Mouse (Mus musculus) adrenal gland (tissue): ENCODE results near the gene Tshr.
"Not testable (repeated sequence)": the region's sequence is repeated elsewhere in the genome, so short reads cannot be mapped to it uniquely, and the experiment has no call there.

Experiments used
- intact Hi-C: fragments of 180-260 bp; cut with DNase I; formaldehyde crosslinking; loops from one replicate; pipeline ENCODE4 v1.15.1; 2025
- long read RNA-seq, 2 experiments: library from polyadenylated mRNA; unstranded; transcript quantifications; one replicate each; pipeline ENCODE4 v2.0.0; 2020; ENCODE audit warnings: borderline replicate concordance in 1 of 2; ENCODE audit not compliant: insufficient replicate concordance in 1 of 2

Tshr gene
- long read RNA-seq, experiment 1: 0 reads
- long read RNA-seq, experiment 2: 0 reads

DNA sequence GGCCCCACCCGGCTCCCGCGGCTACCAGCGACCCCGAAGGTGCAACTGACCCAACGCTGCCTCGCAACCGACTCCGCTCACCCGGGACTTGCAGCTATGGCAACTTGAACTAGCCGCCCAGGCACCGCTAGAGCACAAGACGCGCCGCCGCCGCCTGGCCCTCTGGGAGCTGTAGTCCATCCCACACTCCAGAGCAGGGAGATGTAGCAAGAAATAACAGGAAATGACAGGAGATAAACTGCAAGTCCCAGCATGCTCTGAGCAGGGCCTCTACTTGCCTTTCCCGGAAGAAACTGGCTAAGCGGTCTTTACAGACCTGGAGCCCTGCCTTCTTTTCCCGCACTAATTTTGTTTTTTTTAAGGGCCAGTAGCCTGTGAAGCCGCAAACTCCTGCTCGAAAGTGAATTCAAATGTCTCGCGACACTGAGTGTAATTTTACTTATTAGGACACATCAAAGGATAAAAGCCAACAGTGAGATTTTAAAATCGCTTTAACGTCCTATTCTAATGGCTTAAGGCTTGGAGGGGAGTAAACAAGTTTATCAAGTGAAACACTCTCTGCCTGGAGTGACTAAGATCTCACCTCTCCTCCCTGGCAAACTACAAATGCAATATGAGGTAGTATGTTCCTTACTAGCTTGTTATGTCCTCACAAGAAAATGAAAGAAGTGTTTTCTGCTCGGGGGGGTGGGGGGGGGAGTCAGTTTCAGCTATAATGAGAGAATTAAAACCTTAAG lies at the start of gene Tshr, which contains the start of gene Cep128:
Gene Tshr, plus strand, starts transcription at position 283 of the 737 bp plus-strand sequence.
Gene Cep128, minus strand, starts transcription at position 129 of the 737 bp plus-strand sequence.
- intact Hi-C loops: no loop called here

DNA sequence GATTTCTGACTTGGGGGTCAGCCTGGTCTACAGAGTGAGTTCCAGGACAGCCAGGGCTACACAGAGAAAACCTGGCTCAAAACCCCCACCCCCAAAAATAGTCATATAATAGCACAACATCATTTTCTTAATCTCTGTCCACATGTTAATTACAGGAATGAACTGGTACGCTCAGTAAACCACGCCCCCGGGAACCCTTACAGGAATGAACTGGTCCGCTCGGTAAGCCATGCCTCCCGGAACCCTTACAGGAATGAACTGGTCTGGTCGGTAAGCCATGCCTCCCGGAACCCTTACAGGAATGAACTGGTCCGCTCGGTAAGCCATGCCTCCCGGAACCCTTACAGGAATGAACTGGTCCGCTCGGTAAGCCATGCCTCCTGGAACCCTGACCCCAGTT lies 45.7 kb upstream of the Tshr start:
- intact Hi-C loops: not testable (repeated sequence)

DNA sequence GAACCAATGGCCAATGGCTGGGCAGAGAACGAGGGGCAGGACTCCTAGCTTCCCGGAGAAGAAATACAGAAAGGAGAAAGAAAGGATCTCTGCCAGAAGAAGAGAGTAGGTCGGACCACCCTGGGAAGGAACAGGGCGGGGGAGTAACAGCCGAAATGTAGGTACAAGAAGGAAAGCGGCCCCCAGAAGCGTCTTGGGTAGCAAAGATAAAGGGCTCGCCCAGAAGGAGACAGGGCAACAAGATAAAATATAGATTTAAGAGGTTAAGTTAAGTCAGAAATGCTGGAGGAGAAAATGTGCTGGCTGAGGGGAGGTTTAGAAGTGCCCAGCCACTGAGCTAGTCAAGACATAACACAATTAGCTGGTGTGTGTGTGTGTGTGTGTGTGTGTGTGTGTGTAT lies 30.6 kb upstream of the Tshr start:
- intact Hi-C loops: no loop called here

DNA sequence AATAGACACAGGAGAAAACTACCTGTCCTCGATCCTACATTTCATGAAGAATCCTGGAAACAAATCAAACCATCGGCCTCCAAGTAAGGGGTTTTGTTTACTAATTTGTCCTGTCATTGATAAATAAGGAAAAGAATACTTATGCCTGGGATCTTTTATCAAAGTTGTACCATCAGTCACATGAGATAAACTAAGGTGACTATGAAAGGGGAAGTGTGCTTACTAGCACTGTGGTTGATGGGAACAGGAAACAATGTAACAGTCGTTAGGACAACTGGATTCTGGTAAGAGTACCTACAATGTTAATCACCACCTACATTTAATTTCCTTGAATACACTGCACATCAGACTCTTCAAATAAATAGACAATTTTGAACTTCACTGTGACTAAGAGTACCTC lies 15.2 kb upstream of the Tshr start:
- intact Hi-C loops: no loop called here

DNA sequence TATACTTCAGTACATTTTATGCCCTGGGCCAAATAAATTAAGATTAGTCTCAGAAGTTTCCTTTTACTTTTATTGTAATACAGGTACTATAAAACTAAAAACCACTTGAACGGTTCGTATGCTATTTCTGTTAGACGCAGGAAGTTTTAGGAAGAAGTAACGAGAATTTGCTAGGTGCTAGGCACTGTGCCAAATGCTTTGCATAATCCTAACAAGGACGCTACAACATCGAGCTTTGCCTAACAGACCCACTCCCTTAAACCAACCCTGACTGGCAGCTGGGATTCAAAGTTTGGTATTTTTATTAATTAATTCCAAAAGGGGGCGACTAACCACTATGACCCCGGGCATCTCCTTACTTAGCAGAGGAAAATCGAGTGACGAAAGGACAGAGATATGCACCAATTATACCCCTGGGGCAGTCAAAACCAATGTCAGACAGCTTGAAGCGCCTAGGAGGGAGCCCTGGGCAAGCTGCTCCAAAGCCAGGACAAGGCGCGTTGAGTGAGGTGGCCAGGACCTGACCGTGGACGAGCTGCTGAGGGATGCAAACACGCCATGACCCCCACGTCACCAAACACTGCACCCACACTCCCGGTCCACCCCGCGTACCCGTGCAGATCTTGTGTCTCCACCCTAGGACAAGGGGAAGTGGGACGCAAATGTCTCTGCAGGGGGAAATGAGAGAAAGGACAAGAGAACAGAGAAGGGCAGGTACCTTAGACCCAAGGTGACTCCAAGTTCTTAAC lies 673 bp upstream of the Tshr start:
- intact Hi-C loops: no loop called here

DNA sequence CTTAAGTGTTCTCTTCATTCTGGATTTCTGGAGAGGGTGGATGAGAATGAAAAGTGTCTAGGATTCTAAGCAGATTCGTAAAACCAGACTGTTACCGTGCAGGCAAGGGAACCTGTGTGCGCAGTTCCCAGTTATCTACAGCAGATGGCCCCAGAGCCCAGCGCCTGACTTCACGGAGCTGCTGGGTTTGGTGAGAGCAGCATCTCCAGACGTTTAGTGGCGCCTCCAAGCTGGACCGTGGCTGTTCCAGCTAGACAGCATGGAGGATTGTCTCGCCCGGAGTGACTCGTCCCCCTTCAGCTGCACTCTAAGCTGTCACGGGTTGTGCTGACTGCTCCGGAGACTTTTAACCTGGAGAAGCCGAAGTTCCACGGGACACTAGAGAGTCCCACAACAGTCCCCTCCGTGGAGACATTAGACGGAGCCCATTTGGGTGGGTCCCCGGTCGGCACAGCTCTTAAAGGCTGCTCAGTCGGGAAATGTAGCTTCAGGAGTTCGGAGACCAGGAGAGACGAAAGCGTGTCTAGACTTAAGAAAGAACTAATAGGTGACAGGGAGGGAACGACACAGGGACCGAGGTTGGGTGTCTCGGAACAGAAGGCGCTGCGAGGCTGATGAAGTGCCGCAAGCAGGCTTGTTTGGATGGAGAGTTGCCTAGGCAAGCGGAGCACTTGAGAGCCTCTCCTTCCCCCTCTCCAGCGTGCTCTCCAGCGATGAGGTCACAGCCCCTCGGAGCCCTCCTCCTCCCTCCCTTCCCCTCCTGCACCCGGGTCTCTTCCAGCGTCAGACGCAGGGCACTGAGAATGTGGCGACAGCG lies 16.1 kb downstream of the Tshr start:
- intact Hi-C loops: no loop called here

DNA sequence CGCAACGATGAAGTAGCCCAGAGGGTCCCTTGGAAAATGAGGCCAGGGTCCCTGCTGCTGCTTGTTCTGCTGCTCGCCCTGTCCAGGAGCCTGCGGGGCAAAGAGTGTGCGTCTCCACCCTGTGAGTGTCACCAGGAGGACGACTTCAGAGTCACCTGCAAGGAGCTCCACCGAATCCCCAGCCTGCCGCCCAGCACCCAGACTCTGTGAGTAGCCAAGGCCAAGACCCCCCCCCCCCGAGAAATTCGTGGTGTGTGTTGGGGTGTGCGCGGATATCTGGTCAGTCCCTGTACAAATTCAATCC lies 16.6 kb downstream of the Tshr start:
- intact Hi-C loops: no loop called here

DNA sequence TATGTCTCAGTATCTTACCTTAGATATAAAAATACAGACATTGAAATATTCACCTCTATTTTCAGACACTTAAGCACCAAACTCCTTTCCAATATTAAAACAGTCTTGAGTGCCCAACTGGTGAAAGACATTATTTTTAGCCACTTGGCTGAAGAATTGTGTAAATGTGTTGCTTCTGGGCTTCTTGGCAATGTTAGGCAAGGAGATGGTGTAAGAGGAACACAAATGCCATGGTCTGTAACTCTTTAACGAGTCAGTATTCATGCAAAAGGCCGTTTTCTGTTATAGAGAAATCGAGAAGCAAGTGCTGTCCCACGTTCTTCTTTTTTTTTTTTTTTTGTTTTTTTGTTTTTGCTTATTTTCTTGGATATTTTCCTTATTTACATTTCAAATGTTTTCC lies 25.9 kb downstream of the Tshr start:
- intact Hi-C loops: no loop called here

DNA sequence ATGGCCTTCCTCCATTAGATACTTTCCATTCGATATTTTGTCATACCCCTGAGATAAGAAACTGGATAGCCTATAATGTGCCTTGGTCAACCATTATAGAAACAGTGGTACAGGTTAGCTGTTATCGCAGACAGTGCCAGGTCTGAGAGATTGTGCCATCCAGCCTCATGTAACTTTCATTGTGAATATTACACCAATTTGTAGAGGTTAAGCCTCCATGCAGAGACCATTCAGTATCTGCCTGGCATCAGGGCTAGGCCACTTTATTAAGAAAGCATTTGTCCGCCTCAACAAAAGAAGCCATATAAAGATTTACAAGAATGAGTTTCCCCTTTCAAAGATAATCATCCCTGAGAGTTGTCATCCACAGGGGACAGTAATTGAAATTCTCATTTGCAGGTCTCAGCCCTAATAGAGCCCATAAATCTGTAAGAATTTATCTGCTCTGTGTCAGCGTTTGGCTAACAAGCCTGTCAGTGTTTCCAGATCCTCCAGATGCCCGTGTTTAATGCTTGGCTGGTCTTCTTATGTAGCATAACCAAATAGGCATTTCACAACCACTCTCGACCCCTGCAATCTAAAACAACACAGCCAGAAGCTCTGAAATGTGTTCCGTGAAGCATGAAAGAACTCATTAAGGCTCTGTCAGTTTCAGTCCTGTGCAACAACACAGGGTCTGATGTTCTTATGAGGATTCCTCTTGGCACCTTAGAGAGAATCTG lies 28.3 kb downstream of the Tshr start:
- intact Hi-C loops: no loop called here

DNA sequence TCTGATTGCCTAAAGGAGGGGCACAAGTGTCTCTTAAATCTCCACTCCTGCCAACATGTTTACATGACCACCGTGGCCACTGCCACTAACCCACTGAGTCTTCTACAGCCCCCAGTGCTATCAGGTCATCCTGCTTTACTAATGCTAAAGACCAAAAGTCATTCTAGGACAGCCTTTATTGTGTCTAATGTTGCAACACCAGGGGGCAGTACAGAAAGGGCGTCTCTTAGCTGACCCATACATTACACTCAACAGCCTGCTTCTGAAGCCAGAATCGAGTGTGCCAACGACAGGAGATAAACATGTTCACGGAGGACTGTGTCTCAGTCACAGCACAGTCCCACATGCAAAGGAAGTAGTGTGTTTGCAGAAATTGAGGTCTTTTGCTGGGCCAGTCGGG lies 30.7 kb downstream of the Tshr start:
- intact Hi-C loops: no loop called here

DNA sequence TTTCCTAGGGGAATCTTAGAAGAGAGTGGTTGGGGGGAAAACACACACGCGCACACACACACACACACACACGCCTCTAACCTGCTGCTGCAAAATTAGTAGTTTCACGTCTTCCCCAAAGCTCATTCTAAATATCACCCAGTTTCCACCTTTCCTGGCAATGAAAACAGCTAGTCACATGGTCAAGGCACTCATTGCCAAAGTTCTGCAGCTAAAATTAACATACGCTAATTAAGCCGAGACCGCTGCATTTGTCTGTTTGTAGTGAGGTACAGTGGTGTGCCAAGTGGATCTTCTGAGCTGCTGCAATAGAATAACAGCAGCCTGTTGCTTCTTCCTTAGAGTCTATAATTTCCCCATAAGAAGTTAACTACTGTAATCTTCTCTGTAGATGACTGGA lies 32.5 kb downstream of the Tshr start:
- intact Hi-C loops: no loop called here

DNA sequence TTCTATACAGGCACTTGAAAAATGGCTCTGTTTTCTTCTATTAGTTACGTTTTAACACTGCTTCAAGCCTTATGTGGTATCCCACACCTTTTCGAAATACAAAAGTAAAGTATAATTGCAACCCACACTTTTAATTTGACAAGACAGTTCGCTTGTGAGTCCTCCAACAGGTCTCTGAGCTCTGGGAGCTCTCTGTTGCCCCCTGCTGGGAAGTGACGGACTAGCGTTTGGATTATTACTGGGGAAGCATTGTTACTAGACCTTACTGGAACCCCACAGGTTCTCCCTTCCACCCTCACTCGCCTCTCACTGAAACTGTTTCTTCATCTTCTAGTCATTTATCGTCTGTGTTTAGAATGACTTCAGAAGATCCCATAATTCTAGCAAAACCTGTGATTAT lies 34.4 kb downstream of the Tshr start:
- intact Hi-C loops: no loop called here

DNA sequence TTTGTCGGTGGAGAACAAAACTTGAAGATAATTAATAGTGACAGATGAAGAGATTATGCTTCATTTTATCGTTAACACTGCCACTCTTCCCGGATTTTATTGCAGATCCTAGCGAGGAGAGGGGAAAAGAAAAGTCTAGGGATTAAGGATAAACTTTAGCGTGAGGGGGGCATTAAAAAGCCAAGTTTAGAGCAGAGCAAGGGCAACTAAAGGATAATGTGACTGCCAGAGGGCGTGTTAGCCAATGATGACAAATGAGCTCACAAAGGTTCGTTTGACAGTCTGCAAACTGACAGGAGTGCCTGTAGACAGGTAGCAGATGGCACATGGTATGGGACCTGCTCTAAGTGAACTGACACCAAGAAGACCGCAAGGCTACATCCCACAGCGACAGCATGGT lies 36.9 kb downstream of the Tshr start:
- intact Hi-C loops: no loop called here

DNA sequence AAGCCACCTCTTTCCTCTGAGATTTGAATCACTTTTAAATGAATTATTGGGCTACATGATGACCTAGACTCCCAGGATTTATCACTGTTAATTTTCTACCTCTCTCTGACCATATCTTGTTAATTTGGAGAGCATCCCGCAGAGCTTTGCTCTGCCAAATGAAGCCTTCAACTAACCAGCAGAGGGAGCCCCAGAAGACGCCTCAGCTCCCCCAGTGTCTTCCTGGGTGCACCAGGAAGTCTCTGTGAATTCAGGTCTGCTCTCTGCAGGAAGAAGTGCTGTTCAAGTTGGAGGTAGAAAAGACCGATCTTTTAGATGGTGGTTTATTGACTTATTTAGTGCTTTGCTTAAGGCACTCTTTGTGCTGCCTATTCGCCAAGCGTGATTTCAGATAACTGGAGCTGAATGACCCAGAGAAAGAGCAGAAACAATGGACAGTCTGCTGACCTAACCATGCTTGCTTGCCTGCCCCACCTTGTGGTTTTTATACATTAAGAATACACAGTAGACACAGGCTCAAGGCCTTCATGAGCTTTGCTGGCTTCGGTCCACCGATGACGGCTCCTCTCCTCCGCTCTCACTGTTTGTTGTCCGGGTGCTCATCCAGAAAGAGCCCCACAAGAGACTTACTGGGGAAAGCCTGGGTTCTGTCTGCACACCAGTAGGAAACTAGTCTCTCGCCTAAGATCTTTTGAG lies 38.9 kb downstream of the Tshr start:
- intact Hi-C loops: no loop called here

DNA sequence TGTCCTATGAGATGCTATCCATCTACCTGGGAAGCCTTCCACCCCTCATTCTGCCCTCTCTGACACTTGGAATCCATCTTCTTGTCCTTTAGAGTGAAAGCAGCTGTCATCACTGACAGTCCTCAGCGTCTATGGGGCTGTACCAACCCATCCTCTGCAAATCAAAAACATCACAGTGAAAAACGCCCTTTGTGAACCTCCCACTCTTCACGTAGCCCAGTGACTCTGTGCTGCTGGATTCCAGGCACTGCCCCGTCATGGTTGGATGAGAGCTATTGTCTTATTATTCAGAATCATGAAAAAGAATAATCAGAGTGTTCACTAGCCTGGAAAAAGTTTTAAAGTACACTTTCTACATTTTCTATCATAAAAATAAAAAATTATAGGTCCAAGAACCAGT lies 42.1 kb downstream of the Tshr start:
- intact Hi-C loops: no loop called here

DNA sequence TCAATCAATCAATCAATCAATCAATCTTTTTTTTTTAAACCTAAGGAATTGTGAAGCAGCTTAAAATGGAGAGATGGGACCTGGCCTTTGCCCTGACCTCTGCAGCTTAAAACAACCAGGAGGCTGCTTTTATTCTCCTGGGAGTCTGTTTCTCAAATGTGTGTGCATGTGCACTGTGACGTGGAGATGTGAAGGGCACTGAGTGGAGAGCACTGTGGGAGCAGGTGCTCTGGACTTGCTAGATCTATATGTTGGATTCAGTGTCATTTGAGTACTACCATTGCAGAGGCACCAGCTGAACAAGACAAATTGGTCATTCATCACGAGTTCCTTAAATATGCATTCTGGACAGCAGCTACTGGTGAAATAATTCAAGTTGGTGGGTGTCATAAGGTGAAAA lies 42.8 kb downstream of the Tshr start:
- intact Hi-C loops: no loop called here

DNA sequence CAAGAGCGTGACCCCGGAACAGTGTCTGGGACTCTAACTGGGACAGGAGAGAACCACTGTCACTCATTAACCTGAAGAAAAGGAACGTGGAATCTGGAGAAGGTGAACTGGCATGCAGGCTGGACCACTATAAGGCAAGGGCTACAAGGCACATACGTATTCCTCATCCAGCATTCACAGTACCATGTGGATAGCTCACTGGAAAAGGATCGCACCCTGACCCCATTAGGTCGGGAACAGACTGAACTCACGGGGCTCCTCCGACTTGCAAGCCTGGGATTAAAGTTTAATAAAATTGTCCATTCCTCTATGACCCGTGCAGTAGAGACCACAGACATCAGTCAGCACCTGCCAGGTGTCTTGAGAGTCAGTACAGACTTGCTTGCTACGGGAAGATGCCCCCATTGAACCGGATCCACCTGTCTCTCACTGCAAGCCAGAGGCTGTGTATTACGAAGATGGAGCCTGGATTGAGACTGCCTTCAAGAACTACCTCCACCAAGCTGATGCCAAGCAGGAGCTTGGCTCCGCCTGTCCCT lies 97.9 kb downstream of the Tshr start:
- intact Hi-C loops: no loop called here

DNA sequence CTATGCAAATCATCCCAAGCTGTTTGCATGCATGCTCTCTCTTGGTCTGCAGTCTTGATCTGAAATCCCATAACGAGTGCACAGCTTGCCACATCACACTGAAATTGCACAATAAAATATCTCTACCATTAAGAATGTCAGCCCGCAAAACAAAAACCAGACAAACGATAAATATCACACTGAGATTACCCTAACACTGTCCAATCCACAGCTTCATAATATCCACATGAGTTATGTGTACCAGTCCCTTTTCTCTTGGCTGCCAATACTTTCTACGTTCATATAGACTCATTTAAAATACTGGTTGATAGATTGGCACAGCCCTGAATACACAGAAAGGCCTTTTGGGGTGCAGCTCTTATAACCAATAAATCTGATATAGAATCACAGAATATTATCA lies 102.0 kb downstream of the Tshr start:
- intact Hi-C loops: no loop called here

DNA sequence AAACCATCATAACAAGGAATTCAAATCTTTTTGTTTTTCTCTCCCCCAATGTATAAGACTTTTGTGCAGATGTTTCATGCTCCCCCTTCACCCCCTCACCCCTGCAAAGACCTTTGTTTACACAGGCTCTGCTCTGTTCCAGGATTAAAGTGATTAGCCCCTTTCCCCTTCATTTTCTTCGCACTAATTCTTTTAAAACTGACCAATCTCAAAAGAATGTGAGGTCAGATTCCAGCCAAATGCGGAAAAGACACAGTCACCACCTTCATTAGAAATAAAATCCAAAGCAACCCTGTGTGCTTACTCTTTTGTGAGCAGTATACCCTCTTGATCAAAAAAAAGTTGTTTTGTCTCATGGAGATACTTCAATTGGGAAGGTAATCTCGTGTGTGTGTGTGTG lies 104.0 kb downstream of the Tshr start:
- intact Hi-C loops: no loop called here

DNA sequence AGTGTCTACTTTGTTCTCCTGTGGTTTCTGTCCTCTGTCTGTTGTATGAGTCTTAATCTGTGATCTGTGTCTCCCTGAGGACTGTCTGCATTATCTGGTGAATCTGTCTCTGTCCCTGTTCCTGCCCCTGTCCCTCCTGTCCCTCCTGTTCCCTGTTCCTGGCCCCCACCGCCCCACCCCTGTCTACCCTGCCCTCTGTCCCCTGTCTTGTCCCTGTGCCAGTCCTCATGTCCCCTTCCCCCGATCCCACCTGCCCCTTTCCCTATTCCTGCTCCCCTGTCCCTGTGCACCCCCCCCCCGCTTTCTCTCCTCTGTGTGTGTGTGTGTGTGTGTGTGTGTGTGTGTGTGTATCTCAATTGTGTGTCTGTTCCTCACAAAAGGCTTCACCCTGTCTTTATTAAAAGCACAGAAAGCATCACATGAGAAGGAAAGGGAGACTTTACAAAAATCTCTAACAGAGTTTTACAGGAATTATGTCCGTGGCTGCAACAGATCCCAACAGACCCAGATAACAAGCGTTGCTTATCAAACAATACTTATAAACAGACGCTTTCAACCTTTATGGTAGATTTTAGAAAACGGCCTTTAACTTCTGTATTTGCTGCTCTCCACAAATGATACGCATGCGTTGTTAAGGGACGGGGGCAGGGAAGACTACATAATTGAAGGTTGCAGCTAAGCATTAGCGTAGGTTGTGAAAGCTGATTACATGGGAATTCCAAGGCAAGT lies 111.3 kb downstream of the Tshr start:
- intact Hi-C loops: no loop called here
